Mouse (Mus musculus) neural tube, embryonic 15.5 days (tissue): ENCODE measurements around the gene Vmn1r173. TPM values are rescaled to one million over a fixed set of nuclear protein-coding genes. Genes with fewer than 3 reads are reported as not detected.
"Not testable (repeated sequence)": the region's sequence is repeated elsewhere in the genome, so short reads cannot be mapped to it uniquely, and the experiment has no call there.

Experiments used
- ATAC-seq: fragments of 200-750 bp; cut with Nextera tagmentation; 2 replicates; pipeline ENCODE4 v1.8.0; 2017; ENCODE audit warnings: mild to moderate bottlenecking, moderate TSS enrichment, moderate library complexity; ENCODE audit not compliant: low FRiP score
- H3K27ac ChIP-seq: fragments of 300-500 bp; sonication (generic); replicated peaks from 2 replicates; pipeline ENCODE4 v1.5.1; 2015; ENCODE audit warnings: mild to moderate bottlenecking, inconsistent platforms
- H3K27me3 ChIP-seq: fragments of 300-500 bp; sonication (generic); replicated peaks from 2 replicates; pipeline ENCODE4 v1.6.1; 2015; ENCODE audit warnings: inconsistent platforms
- H3K36me3 ChIP-seq: fragments of 300-500 bp; sonication (generic); 2 replicates; pipeline ENCODE4 v1.6.1; 2015; ENCODE audit warnings: inconsistent platforms
- H3K4me1 ChIP-seq: fragments of 300-500 bp; sonication (generic); 2 replicates; pipeline ENCODE4 v1.6.1; 2015; ENCODE audit warnings: inconsistent platforms
- H3K4me2 ChIP-seq: fragments of 300-500 bp; sonication (generic); 2 replicates; pipeline ENCODE4 v1.6.1; 2015; ENCODE audit warnings: inconsistent platforms, mild to moderate bottlenecking, moderate library complexity
- H3K4me3 ChIP-seq: fragments of 300-500 bp; sonication (generic); replicated peaks from 2 replicates; pipeline ENCODE4 v1.5.1; 2015; ENCODE audit warnings: mild to moderate bottlenecking, inconsistent platforms
- H3K9ac ChIP-seq: fragments of 300-500 bp; sonication (generic); replicated peaks from 2 replicates; pipeline ENCODE4 v1.6.1; 2015; ENCODE audit warnings: mild to moderate bottlenecking, inconsistent platforms
- H3K9me3 ChIP-seq: fragments of 300-500 bp; sonication (generic); replicated peaks from 2 replicates; pipeline ENCODE4 v1.6.1; 2016; ENCODE audit warnings: inconsistent platforms
- WGBS: fragments of 180-500 bp; shearing (Covaris S2); methylation state at CpG from one replicate; pipeline ENCODE4 v1.1.7; 2015; ENCODE audit warnings: mixed read lengths; 5-methylcytosine and 5-hydroxymethylcytosine counted together
- polyA plus RNA-seq: library from polyadenylated mRNA; unstranded; fragments of >200 nt; fragmentation: Nextera tagmentation; extraction: Ambion mirVana; gene quantifications from 2 replicates; pipeline ENCODE4 v1.2.1, GENCODE M21; 2015

Gene Vmn1r173
- polyA plus RNA-seq: not detected in 2 replicates

- H3K4me1 ChIP-seq, H3K9ac ChIP-seq, H3K27ac ChIP-seq, H3K9me3 ChIP-seq, H3K36me3 ChIP-seq, H3K4me2 ChIP-seq, ATAC-seq, H3K27me3 ChIP-seq, H3K4me3 ChIP-seq: not testable (repeated sequence)
- WGBS: 51% methylated on average over 1 of the region's 1 CpGs
Measured at GRCm38 (mm10) chr7:23700403-23700802, at the start of gene Vmn1r173. Gene Vmn1r173 (plus strand): TSS chr7:23700703.

GRCm38 (mm10) chr7:23658016-23658415 is 42.5 kb upstream of the Vmn1r173 start, which contains the start of gene Vmn1r172:
Gene Vmn1r172 (plus strand): TSS chr7:23658316.
- H3K27me3 ChIP-seq: no peaks in the 10 kb centered on the region
- ATAC-seq: no peak
- H3K36me3 ChIP-seq: no peaks in the 10 kb centered on the region
- no peak within 1 kb of the TSS for H3K4me2 ChIP-seq
- H3K27ac ChIP-seq: no peak within 1 kb of the TSS
- no peak within 1 kb of the TSS for H3K4me3 ChIP-seq
- no peaks in the 10 kb centered on the region; the same call in 1 of the 2 replicates for H3K9me3 ChIP-seq
- no peak within 1 kb of the TSS for H3K9ac ChIP-seq
- WGBS: 71% methylated on average over 2 of the region's 2 CpGs
- H3K4me1 ChIP-seq: no peaks in the 10 kb centered on the region

GRCm38 (mm10) chr7:23751970-23752369 is 51.5 kb downstream of the Vmn1r173 start, which contains the start of gene Vmn1r174:
Gene Vmn1r174 (plus strand): TSS chr7:23752270.
- H3K9me3 ChIP-seq, H3K4me1 ChIP-seq, H3K27me3 ChIP-seq, ATAC-seq, H3K4me2 ChIP-seq, H3K4me3 ChIP-seq, H3K9ac ChIP-seq, H3K36me3 ChIP-seq, H3K27ac ChIP-seq: not testable (repeated sequence)
- WGBS: 56% methylated on average over 1 of the region's 1 CpGs

Other genes starting within 250 kb of the Vmn1r173 start
- gene Vmn1r167, start 193.5 kb upstream of the Vmn1r173 start, polyA plus RNA-seq: not detected in 2 replicates
- not detected in 2 replicates for gene Vmn1r168, start 161.0 kb upstream of the Vmn1r173 start, polyA plus RNA-seq
- not detected in 2 replicates for gene Vmn1r169, start 125.2 kb upstream of the Vmn1r173 start, polyA plus RNA-seq
- gene Vmn1r170, start 94.5 kb upstream of the Vmn1r173 start, polyA plus RNA-seq: not detected in 2 replicates
- gene Vmn1r171, start 70.0 kb upstream of the Vmn1r173 start, polyA plus RNA-seq: not detected in 2 replicates
- not detected in 2 replicates for gene Vmn1r172, start 42.4 kb upstream of the Vmn1r173 start, polyA plus RNA-seq
- not detected in 2 replicates for gene Vmn1r174, start 51.6 kb downstream of the Vmn1r173 start, polyA plus RNA-seq
- not detected in 2 replicates for gene Vmn1r175, start 109.9 kb downstream of the Vmn1r173 start, polyA plus RNA-seq
- gene Vmn1r176, start 136.7 kb downstream of the Vmn1r173 start, polyA plus RNA-seq: not detected in 2 replicates
- not detected in 2 replicates for gene Vmn1r177, start 165.7 kb downstream of the Vmn1r173 start, polyA plus RNA-seq
- not detected in 2 replicates for gene Vmn1r178, start 191.3 kb downstream of the Vmn1r173 start, polyA plus RNA-seq
- gene Vmn1r179, start 226.3 kb downstream of the Vmn1r173 start, polyA plus RNA-seq: not detected in 2 replicates
- gene Vmn1r180, start 249.9 kb downstream of the Vmn1r173 start, polyA plus RNA-seq: not detected in 2 replicates